Mouse (Mus musculus) MEL (cell line): ENCODE data around the gene Calml3. TPM values are rescaled to one million over a fixed set of nuclear protein-coding genes. Genes with fewer than 3 reads are reported as not detected.

ENCODE experiments used
- DNase-seq: peaks from one replicate; pipeline ENCODE4 v3.0.0; 2011; ENCODE audit warnings: low read depth, low spot score
- H3K27ac ChIP-seq: 2 replicates; pipeline ENCODE4 v1.5.1; 2012; ENCODE audit warnings: low read depth, mild to moderate bottlenecking, control low read depth, low read length, moderate library complexity; ENCODE audit not compliant: control insufficient read depth
- H3K27me3 ChIP-seq, 2 experiments: fragments of 150-350 bp in 1 of 2; sonication (generic) in 1 of 2; 2 replicates each; pipeline ENCODE4 v1.6.1; 2012; ENCODE audit warnings: low read length in 2 of 2, mild to moderate bottlenecking in 2 of 2, improper control_type of control experiment in 1 of 2, moderate library complexity in 1 of 2; ENCODE audit not compliant: insufficient read depth in 2 of 2, control insufficient read depth in 1 of 2
- H3K36me3 ChIP-seq, 2 experiments: 2 replicates each; pipeline ENCODE4 v1.6.1; 2012 to 2014; ENCODE audit warnings: low read length in 2 of 2, improper control_type of control experiment in 1 of 2, inconsistent platforms in 1 of 2, mild to moderate bottlenecking in 1 of 2; ENCODE audit not compliant: insufficient read depth in 2 of 2, control insufficient read depth in 1 of 2
- H3K4me1 ChIP-seq, 2 experiments: fragments of 150-350 bp in 1 of 2; sonication (generic) in 1 of 2; 2 replicates each; pipeline ENCODE4 v1.6.1; 2012; ENCODE audit warnings: low read length in 2 of 2, improper control_type of control experiment in 1 of 2, mild to moderate bottlenecking in 1 of 2; ENCODE audit not compliant: insufficient read depth in 2 of 2, control insufficient read depth in 1 of 2
- H3K4me3 ChIP-seq, 2 experiments: fragments of 150-350 bp in 1 of 2; sonication (generic) in 1 of 2; 2 replicates each; pipeline ENCODE4 v1.5.1; 2012; ENCODE audit warnings: low read depth in 2 of 2, low read length in 2 of 2, mild to moderate bottlenecking in 2 of 2, moderate library complexity in 2 of 2, control low read depth in 1 of 2, improper control_type of control experiment in 1 of 2; ENCODE audit not compliant: control insufficient read depth in 1 of 2, insufficient read depth in 1 of 2
- H3K79me2 ChIP-seq: 2 replicates; pipeline ENCODE4 v1.6.1; 2012; ENCODE audit warnings: mild to moderate bottlenecking, low read length, moderate library complexity; ENCODE audit not compliant: control insufficient read depth, poor library complexity, insufficient read depth
- H3K9ac ChIP-seq: 2 replicates; pipeline ENCODE4 v1.6.1; 2012; ENCODE audit warnings: low read depth, mild to moderate bottlenecking, control low read depth, low read length, moderate library complexity; ENCODE audit not compliant: control insufficient read depth, poor library complexity, severe bottlenecking
- H3K9me3 ChIP-seq: fragments of 150-350 bp; sonication (generic); replicated peaks from 2 replicates; pipeline ENCODE4 v1.6.1; 2012; ENCODE audit warnings: mild to moderate bottlenecking, low read length, improper control_type of control experiment, moderate library complexity; ENCODE audit not compliant: insufficient read depth
- CHD1 ChIP-seq: IDR thresholded peaks from 2 replicates; pipeline ENCODE4 v1.6.1; 2012; ENCODE audit warnings: low read depth, mild to moderate bottlenecking, inconsistent platforms, low read length, improper control_type of control experiment
- CTCF ChIP-seq, 3 experiments: IDR thresholded peaks in 2 of 3; conservative IDR thresholded peaks in 1 of 3; 2 replicates each; pipeline ENCODE4 v1.5.1; 2011 to 2012; ENCODE audit warnings: low read length in 3 of 3, low read depth in 2 of 3, mild to moderate bottlenecking in 2 of 3, improper control_type of control experiment in 1 of 3, inconsistent platforms in 1 of 3, mixed read lengths in 1 of 3, moderate library complexity in 1 of 3; ENCODE audit not compliant: control insufficient read depth in 1 of 3, insufficient read depth in 1 of 3, poor library complexity in 1 of 3, severe bottlenecking in 1 of 3
- E2F4 ChIP-seq: IDR thresholded peaks from 2 replicates; pipeline ENCODE4 v1.6.1; 2011; ENCODE audit warnings: low read depth, low read length, improper control_type of control experiment, borderline replicate concordance
- ELF1 ChIP-seq: IDR thresholded peaks from 2 replicates; pipeline ENCODE4 v1.6.1; 2014; ENCODE audit warnings: low read depth, mild to moderate bottlenecking, inconsistent platforms, low read length, improper control_type of control experiment, moderate library complexity
- ETS1 ChIP-seq: IDR thresholded peaks from 2 replicates; pipeline ENCODE4 v1.6.1; 2012; ENCODE audit warnings: low read depth, mild to moderate bottlenecking, inconsistent platforms, low read length, improper control_type of control experiment, moderate library complexity
- HCFC1 ChIP-seq: IDR thresholded peaks from 2 replicates; pipeline ENCODE4 v1.6.1; 2012; ENCODE audit warnings: low read depth, mild to moderate bottlenecking, inconsistent platforms, low read length, improper control_type of control experiment, moderate library complexity
- JUND ChIP-seq: IDR thresholded peaks from 2 replicates; pipeline ENCODE4 v1.6.1; 2011; ENCODE audit warnings: low read depth, mild to moderate bottlenecking, improper control_type of control experiment, low read length
- KAT2A ChIP-seq: conservative IDR thresholded peaks from 2 replicates; pipeline ENCODE4 v1.6.1; 2012; ENCODE audit warnings: low read depth, low read length, improper control_type of control experiment, inconsistent platforms
- MAFK ChIP-seq: IDR thresholded peaks from 2 replicates; pipeline ENCODE4 v1.6.1; 2011; ENCODE audit warnings: low read depth, mild to moderate bottlenecking, low read length, improper control_type of control experiment, borderline replicate concordance
- MAX ChIP-seq: IDR thresholded peaks from 2 replicates; pipeline ENCODE4 v1.6.1; 2011; ENCODE audit warnings: low read length, improper control_type of control experiment
- MEF2A ChIP-seq: IDR thresholded peaks from 2 replicates; pipeline ENCODE4 v1.6.1; 2014; ENCODE audit warnings: low read depth, mild to moderate bottlenecking, inconsistent platforms, low read length, improper control_type of control experiment; ENCODE audit not compliant: poor library complexity, insufficient replicate concordance, severe bottlenecking; ENCODE audit errors: extremely low read depth
- MYC ChIP-seq: IDR thresholded peaks from 2 replicates; pipeline ENCODE4 v1.6.1; 2011; ENCODE audit warnings: low read depth, mild to moderate bottlenecking, low read length, improper control_type of control experiment, moderate library complexity
- NELFE ChIP-seq: IDR thresholded peaks from 2 replicates; pipeline ENCODE4 v1.6.1; 2011; ENCODE audit warnings: low read depth, low read length, improper control_type of control experiment
- NRF1 ChIP-seq: IDR thresholded peaks from 2 replicates; pipeline ENCODE4 v1.6.1; 2014; ENCODE audit warnings: low read depth, mild to moderate bottlenecking, inconsistent platforms, low read length, improper control_type of control experiment, moderate library complexity; ENCODE audit not compliant: poor library complexity, insufficient read depth, severe bottlenecking
- POLR2AphosphoS2 ChIP-seq: IDR thresholded peaks from 2 replicates; pipeline ENCODE4 v1.6.1; 2011; ENCODE audit warnings: low read length, improper control_type of control experiment
- POLR2AphosphoS5 ChIP-seq: IDR thresholded peaks from 2 replicates; pipeline ENCODE4 v1.6.1; 2012; ENCODE audit warnings: low read depth, borderline replicate concordance, mild to moderate bottlenecking, inconsistent platforms, low read length, moderate library complexity, mixed read lengths
- SIN3A ChIP-seq: IDR thresholded peaks from 2 replicates; pipeline ENCODE4 v1.6.1; 2012; ENCODE audit warnings: low read length, improper control_type of control experiment, inconsistent platforms
- TBP ChIP-seq: IDR thresholded peaks from 2 replicates; pipeline ENCODE4 v1.8.0; 2011; ENCODE audit warnings: low read depth, low read length, improper control_type of control experiment
- TCF12 ChIP-seq: IDR thresholded peaks from 2 replicates; pipeline ENCODE4 v1.6.1; 2014; ENCODE audit warnings: low read depth, mild to moderate bottlenecking, inconsistent platforms, low read length, improper control_type of control experiment, moderate library complexity
- UBTF ChIP-seq: IDR thresholded peaks from 2 replicates; pipeline ENCODE4 v1.6.1; 2012; ENCODE audit warnings: low read depth, mild to moderate bottlenecking, inconsistent platforms, low read length, improper control_type of control experiment, moderate library complexity, borderline replicate concordance; ENCODE audit not compliant: insufficient read depth
- USF1 ChIP-seq: IDR thresholded peaks from 2 replicates; pipeline ENCODE4 v1.6.1; 2014; ENCODE audit warnings: low read depth, mild to moderate bottlenecking, inconsistent platforms, low read length, improper control_type of control experiment, moderate library complexity
- USF2 ChIP-seq, 2 experiments: IDR thresholded peaks; 2 replicates each; pipeline ENCODE4 v1.6.1; 2011 to 2012; ENCODE audit warnings: improper control_type of control experiment in 2 of 2, low read length in 2 of 2, borderline replicate concordance in 1 of 2, inconsistent platforms in 1 of 2, low read depth in 1 of 2, mild to moderate bottlenecking in 1 of 2; ENCODE audit not compliant: insufficient read depth in 1 of 2
- ZKSCAN1 ChIP-seq: IDR thresholded peaks from 2 replicates; pipeline ENCODE4 v1.6.1; 2012; ENCODE audit warnings: low read depth, mild to moderate bottlenecking, inconsistent platforms, low read length, improper control_type of control experiment, moderate library complexity
- ZMIZ1 ChIP-seq: IDR thresholded peaks from 2 replicates; pipeline ENCODE4 v1.6.1; 2012; ENCODE audit warnings: low read depth, mild to moderate bottlenecking, inconsistent platforms, low read length, improper control_type of control experiment, moderate library complexity
- ZNF384 ChIP-seq: IDR thresholded peaks from 2 replicates; pipeline ENCODE4 v1.6.1; 2012; ENCODE audit warnings: low read depth, mild to moderate bottlenecking, inconsistent platforms, low read length, improper control_type of control experiment
- polyA plus RNA-seq, 2 experiments: library from polyadenylated mRNA; stranded (reverse) in 1 of 2; unstranded in 1 of 2; fragments of >175 nt in 1 of 2; fragments of >200 nt in 1 of 2; gene quantifications; 2 replicates each; pipeline versions ENCODE4 v1.2.1 to v1.2.4; 2012; ENCODE audit warnings: low replicate concordance in 2 of 2, low read depth in 1 of 2; ENCODE audit not compliant: insufficient read length in 2 of 2, insufficient read depth in 1 of 2, missing spikeins in 1 of 2
- total RNA-seq: library from RNA; depleted of rRNA; stranded (reverse); fragments of 300-350 nt; gene quantifications from 2 replicates; pipeline ENCODE4 v1.2.3, GENCODE M21; 2012

Gene Calml3
- total and polyA plus RNA-seq, 3 experiments, result not detected

- H3K79me2 ChIP-seq, result no peaks in the 10 kb centered on the region
These were observed 4.7 kb downstream of the Calml3 start for GRCm38 (mm10) chr13:3799386-3799785.

GRCm38 (mm10) chr13:3798751-3799150 is 5.4 kb downstream of the Calml3 start:
- TF ChIP-seq ELF1 (no peak), CHD1 (no peak), MEF2A (no peak), MAFK (no peak), NELFE (no peak), ZNF384 (no peak), TCF12 (no peak), MYC (no peak), KAT2A (no peak), CTCF (IDR thresholded peaks at IDR 0.05 in 2 of 3, conservative IDR thresholded peaks at IDR 0.05 in 1 of 3; ENCODE audit: control insufficient read depth in 1 of 3, insufficient read depth in 1 of 3, low read depth in 2 of 3, low read length in 3 of 3, poor library complexity in 1 of 3, severe bottlenecking in 1 of 3) (no peak)
- no peaks in the 10 kb centered on the region for H3K79me2 ChIP-seq
- H3K36me3 ChIP-seq, result no peaks in the 10 kb centered on the region
- H3K9me3 ChIP-seq, result no peaks in the 10 kb centered on the region
- DNase-seq, result no peak
- no peak overlapping the region for H3K27ac ChIP-seq
- no peaks in the 10 kb centered on the region for H3K27me3 ChIP-seq
- H3K9ac ChIP-seq, result no peak overlapping the region
- no peaks in the 10 kb centered on the region for H3K4me1 ChIP-seq
- H3K4me3 ChIP-seq, result no peak overlapping the region

More at GRCm38 (mm10) chr13:3799386-3799785, 4.7 kb downstream of the Calml3 start:
- no peak overlapping the region for H3K9ac ChIP-seq
- no peaks in the 10 kb centered on the region for H3K4me1 ChIP-seq
- H3K36me3 ChIP-seq, result no peaks in the 10 kb centered on the region
- no peak overlapping the region for H3K4me3 ChIP-seq
- TF ChIP-seq CTCF (IDR thresholded peaks at IDR 0.05 in 2 of 3, conservative IDR thresholded peaks at IDR 0.05 in 1 of 3; ENCODE audit: control insufficient read depth in 1 of 3, insufficient read depth in 1 of 3, low read depth in 2 of 3, low read length in 3 of 3, poor library complexity in 1 of 3, severe bottlenecking in 1 of 3) (no peak), HCFC1 (no peak), JUND (no peak)
- no peak overlapping the region for H3K27ac ChIP-seq
- no peaks in the 10 kb centered on the region for H3K9me3 ChIP-seq
- DNase-seq, result no peak
- no peaks in the 10 kb centered on the region for H3K27me3 ChIP-seq

GRCm38 (mm10) chr13:3796649-3797048 is 7.5 kb downstream of the Calml3 start:
- no peak for TF ChIP-seq UBTF
- no peak for TF ChIP-seq E2F4
- TF ChIP-seq POLR2AphosphoS5, result no peak
- TF ChIP-seq POLR2AphosphoS2, result no peak
- TF ChIP-seq ETS1, result no peak
- TF ChIP-seq SIN3A, result no peak
- TF ChIP-seq MAX, result no peak
- no peak for TF ChIP-seq ZKSCAN1
- no peak for TF ChIP-seq NRF1
- no peak for TF ChIP-seq ZMIZ1
- no peak for TF ChIP-seq TCF12
- no peak for TF ChIP-seq TBP
- TF ChIP-seq CHD1, result no peak
- no peak for TF ChIP-seq USF2 (IDR thresholded peaks at IDR 0.05; ENCODE audit: borderline replicate concordance in 1 of 2, insufficient read depth in 1 of 2, low read depth in 1 of 2, low read length in 2 of 2)
- TF ChIP-seq USF1, result no peak
- no peaks in the 10 kb centered on the region for H3K9me3 ChIP-seq
- no peaks in the 10 kb centered on the region for H3K79me2 ChIP-seq
- H3K4me1 ChIP-seq, result no peaks in the 10 kb centered on the region
- DNase-seq, result no peak
- H3K27ac ChIP-seq, result no peak overlapping the region
- H3K9ac ChIP-seq, result no peak overlapping the region
- H3K27me3 ChIP-seq, result no peaks in the 10 kb centered on the region
- no peak overlapping the region for H3K4me3 ChIP-seq
- H3K36me3 ChIP-seq, result no peaks in the 10 kb centered on the region
